Comparison of ENCODE assay signal across 12 mouse cellular contexts in the genomic region with DNA sequence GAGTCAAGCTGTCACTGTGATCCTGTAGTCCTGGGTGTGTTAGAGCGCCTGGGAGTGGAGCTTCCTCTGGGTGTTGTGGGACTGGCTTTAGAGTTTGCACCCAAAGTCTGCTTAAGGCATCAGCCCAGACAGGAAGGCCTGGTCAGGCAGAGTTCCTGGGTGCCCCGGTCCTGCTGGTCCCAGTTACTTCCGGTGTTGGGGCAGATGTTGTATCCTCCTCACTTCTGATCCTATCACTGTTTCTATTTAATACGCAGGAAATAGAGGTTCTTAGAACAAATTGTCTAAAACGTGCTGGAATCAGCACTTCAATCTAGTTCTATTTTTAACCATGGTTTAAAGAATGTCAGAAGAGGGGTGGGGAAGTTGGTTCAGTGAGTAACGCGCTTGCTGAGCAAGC. TPM values are rescaled to one million over a fixed set of nuclear protein-coding genes. Genes with fewer than 3 reads are reported as not detected.
DNase-seq lines count a peak whose midpoint lies in the region; ATAC-seq lines count a peak whose summit lies in the region.
"Had no signal": no experiment of that assay in that cellular context is flagged by ENCODE, and none has a peak within 500 bp of the region (broad histone marks: within the 10 kb centered on the region; RNA-seq: fewer than 3 reads in every experiment).

No protein-coding gene starts in this region.

- H3K4me2 ChIP-seq in midbrain, embryonic 14.5 days (ENCODE audit: low read length), result no peak overlapping the region
- H3K4me2 ChIP-seq: hindbrain, embryonic 15.5 days; liver, embryonic 11.5 days; midbrain, embryonic 13.5 days had no signal

- H3K4me3 ChIP-seq in midbrain, embryonic 14.5 days (replicated peaks; ENCODE audit: low read depth, low read length), result no peak overlapping the region
- H3K4me3 ChIP-seq: hindbrain, embryonic 15.5 days; midbrain, embryonic 13.5 days had no signal

- peak; percentile 10 to 31 for DNase-seq in kidney, adult 8-10 months
- no peak for DNase-seq in kidney, adult 18-20 months
- DNase-seq in CD4-positive, CD25-positive, alpha-beta regulatory T cell, adult 2 months (ENCODE audit: low read depth, low spot score), result peak; percentile 62
- DNase-seq in induced T-regulatory cell, adult 2 months (ENCODE audit: low read depth), result peak; percentile 78
- peak; percentile 38 for DNase-seq in thymus, postnatal 14 days
- no peak for DNase-seq in midbrain, embryonic 14.5 days
- no peak for DNase-seq in left cerebral cortex, postnatal 4 days
- DNase-seq: cerebellum, adult 9-11 months had no signal

- H3K27me3 ChIP-seq in midbrain, embryonic 14.5 days (ENCODE audit: control insufficient read depth, insufficient read depth, low read length), result no peaks in the 10 kb centered on the region
- H3K27me3 ChIP-seq: hindbrain, embryonic 15.5 days; midbrain, embryonic 13.5 days had no signal

- H3K27ac ChIP-seq in midbrain, embryonic 14.5 days (replicated peaks; ENCODE audit: low read depth, low read length), result no peak overlapping the region
- H3K27ac ChIP-seq: hindbrain, embryonic 15.5 days; kidney, postnatal 0 days; midbrain, embryonic 13.5 days had no signal

- no peak for ATAC-seq in midbrain, embryonic 14.5 days (ENCODE audit: low FRiP score, low TSS enrichment)
- ATAC-seq: midbrain, embryonic 13.5 days had no signal

- WGBS in midbrain, embryonic 14.5 days, result 91% methylated on average over 7 of the region's 7 CpGs

- H3K4me1 ChIP-seq in midbrain, embryonic 14.5 days (ENCODE audit: control insufficient read depth, insufficient read depth, low read length), result no peaks in the 10 kb centered on the region
- H3K4me1 ChIP-seq: hindbrain, embryonic 15.5 days; midbrain, embryonic 13.5 days had no signal

- no peaks in the 10 kb centered on the region for H3K36me3 ChIP-seq in midbrain, embryonic 14.5 days (ENCODE audit: control insufficient read depth, insufficient read depth, low read length)
- H3K36me3 ChIP-seq: hindbrain, embryonic 15.5 days; midbrain, embryonic 13.5 days had no signal

- no peaks in the 10 kb centered on the region for H3K9me3 ChIP-seq in midbrain, embryonic 14.5 days (ENCODE audit: control insufficient read depth, low read length)
- H3K9me3 ChIP-seq: hindbrain, embryonic 15.5 days; midbrain, embryonic 13.5 days had no signal

- intact Hi-C loops in left cerebral cortex, postnatal 4 days (cut with DNase I), result loop anchor here (10.0 kb wide), 1 partner anchor 115 kb away; no protein-coding TSS in a partner anchor

- H3K9ac ChIP-seq in midbrain, embryonic 14.5 days (replicated peaks; ENCODE audit: low read length), result no peak overlapping the region
- H3K9ac ChIP-seq: hindbrain, embryonic 15.5 days; midbrain, embryonic 13.5 days had no signal

RNA-seq across cellular contexts. Expression of a gene that starts 49.2 kb away (rescaled TPM):
- 62.5 and 68.4 TPM in 2 replicates for polyA plus RNA-seq in midbrain, embryonic 14.5 days (2014; fragmentation: Nextera tagmentation; extraction: Ambion mirVana)
- total RNA-seq in left cerebral cortex, postnatal 4 days (2021), result 100 to 1,000 TPM; 139 to 153 TPM

Comparison
In these comparisons a context has a peak if more than half of its experiments do, and no peak if none do; other contexts are left out.
1. DNase-seq: peak in kidney, adult 8-10 months (2 of 2), CD4-positive, CD25-positive, alpha-beta regulatory T cell, adult 2 months (single experiment), induced T-regulatory cell, adult 2 months (single experiment) and thymus, postnatal 14 days (single experiment); none in kidney, adult 18-20 months (single experiment), midbrain, embryonic 14.5 days (single experiment) and left cerebral cortex, postnatal 4 days (single experiment).